Mouse (Mus musculus) heart, embryonic 14.5 days (tissue): ENCODE measurements at regions not wholly inside any gene's neighbourhood (a gene's known extent, or its start where the extent isn't known, plus 50 kb on each side); places are given as distances from the start of the nearest gene placed in this dataset.

Experiments used
- ATAC-seq: fragments of 200-750 bp; cut with Nextera tagmentation; 2 replicates; pipeline ENCODE4 v1.8.0; 2017; ENCODE audit warnings: low read depth, moderate TSS enrichment; ENCODE audit not compliant: insufficient number of reproducible peaks, insufficient read depth, low FRiP score
- H3K27ac ChIP-seq, 2 experiments: fragments of 200-500 bp in 1 of 2; fragments of 300-500 bp in 1 of 2; sonication (generic) in 1 of 2; replicated peaks in 1 of 2; 2 replicates each; pipeline ENCODE4 v1.5.1; 2012 to 2014; ENCODE audit warnings: low read depth in 2 of 2, low read length in 2 of 2, control low read depth in 1 of 2, mild to moderate bottlenecking in 1 of 2, mixed read lengths in 1 of 2; ENCODE audit not compliant: control insufficient read depth in 1 of 2, insufficient read depth in 1 of 2
- H3K27me3 ChIP-seq: fragments of 300-500 bp; sonication (generic); 2 replicates; pipeline ENCODE4 v1.6.1; 2014; ENCODE audit warnings: mild to moderate bottlenecking, low read length, control low read depth; ENCODE audit not compliant: control insufficient read depth, insufficient read depth
- H3K36me3 ChIP-seq: fragments of 300-500 bp; sonication (generic); 2 replicates; pipeline ENCODE4 v1.6.1; 2014; ENCODE audit warnings: mild to moderate bottlenecking, control low read depth, low read length, mixed read lengths; ENCODE audit not compliant: control insufficient read depth, insufficient read depth
- H3K4me1 ChIP-seq, 2 experiments: fragments of 200-500 bp in 1 of 2; fragments of 300-500 bp in 1 of 2; sonication (generic) in 1 of 2; 2 replicates each; pipeline ENCODE4 v1.6.1; 2012 to 2014; ENCODE audit warnings: low read length in 2 of 2, control low read depth in 1 of 2, mixed read lengths in 1 of 2; ENCODE audit not compliant: control insufficient read depth in 2 of 2, insufficient read depth in 2 of 2
- H3K4me2 ChIP-seq: fragments of 300-500 bp; sonication (generic); 2 replicates; pipeline ENCODE4 v1.6.1; 2014; ENCODE audit warnings: mild to moderate bottlenecking, low read length
- H3K4me3 ChIP-seq, 2 experiments: fragments of 200-500 bp in 1 of 2; fragments of 300-500 bp in 1 of 2; sonication (generic) in 1 of 2; 2 replicates each; pipeline ENCODE4 v1.5.1; 2012 to 2014; ENCODE audit warnings: low read length in 2 of 2, mild to moderate bottlenecking in 2 of 2, control low read depth in 1 of 2, low read depth in 1 of 2, moderate library complexity in 1 of 2; ENCODE audit not compliant: control insufficient read depth in 1 of 2, insufficient read depth in 1 of 2
- H3K9ac ChIP-seq: fragments of 300-500 bp; sonication (generic); 2 replicates; pipeline ENCODE4 v1.6.1; 2014; ENCODE audit warnings: mild to moderate bottlenecking, low read length
- H3K9me3 ChIP-seq: fragments of 300-500 bp; sonication (generic); 2 replicates; pipeline ENCODE4 v1.6.1; 2016; ENCODE audit warnings: low read length, control low read depth; ENCODE audit not compliant: control insufficient read depth
- WGBS: fragments of 180-500 bp; shearing (Covaris S2); extraction: QIAGEN DNeasy Blood & Tissue Kit; methylation state at CpG from one replicate; pipeline ENCODE4 v1.1.7; 2014; 5-methylcytosine and 5-hydroxymethylcytosine counted together

- Histone ChIP-seq H3K4me3 (no peak overlapping the region), H3K9ac (no peak overlapping the region), H3K27ac (peak overlapping the region; percentile 14 to 43; a peak in 3 of 4 replicates), H3K4me1 (peaks cover 0 to 4% of the 10 kb centered on the region in 2 experiments; a peak in 1 of 4 replicates), H3K9me3 (no peaks in the 10 kb centered on the region), H3K36me3 (no peaks in the 10 kb centered on the region), H3K4me2 (peak overlapping the region; percentile 1; the same call in 1 of the 2 replicates), H3K27me3 (no peaks in the 10 kb centered on the region)
- ATAC-seq, result 0 out of 2 replicates have a peak, but pooled peaks have one; percentile 54
- WGBS, result 33% methylated on average over 5 of the region's 5 CpGs
Observed at GRCm38 (mm10) chr5:69721351-69722006, 129.3 kb upstream of the Gnpda2 start.

DNA sequence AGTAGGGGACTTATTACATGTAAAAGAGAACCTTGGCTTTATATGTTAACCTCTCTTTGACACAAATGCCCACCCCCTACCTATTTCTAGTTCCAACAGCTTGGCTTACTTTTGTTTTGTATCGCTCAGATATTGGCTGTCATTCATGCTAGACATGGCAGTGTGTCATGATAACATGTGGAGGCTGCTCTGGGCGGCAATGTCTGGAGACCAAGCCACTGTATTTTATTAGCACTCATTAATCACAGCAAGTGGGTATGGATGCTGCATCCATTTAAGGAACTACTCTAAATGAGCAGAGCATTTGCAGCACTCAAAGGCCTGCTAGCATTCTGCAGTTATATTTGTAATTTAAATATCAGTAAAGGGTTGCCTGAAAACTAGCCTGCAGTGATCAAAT, 123.9 kb upstream of the Gnpda2 start:
- WGBS, result 46% methylated on average over 2 of the region's 2 CpGs
- no peak for ATAC-seq

DNA sequence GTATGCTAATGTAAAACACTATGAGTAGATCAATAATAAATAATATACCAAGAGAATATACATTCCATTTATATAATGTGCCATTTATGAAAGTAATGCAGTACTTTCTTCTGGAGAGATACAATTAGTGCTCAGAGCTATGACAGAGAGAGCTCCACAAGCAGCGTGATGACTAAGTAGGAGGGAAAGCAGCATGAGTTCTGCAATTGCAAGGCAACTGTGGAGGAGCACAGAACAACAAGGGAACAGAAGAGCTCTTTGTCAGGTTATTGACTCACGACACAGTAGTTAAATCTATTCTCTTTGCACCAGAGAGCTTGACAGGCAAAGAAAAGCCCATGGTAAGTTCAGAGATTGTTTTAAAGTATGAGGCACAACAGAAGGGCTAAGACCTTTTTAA, 115.0 kb upstream of the Gnpda2 start:
- Histone ChIP-seq H3K9ac (no peak overlapping the region), H3K9me3 (no peaks in the 10 kb centered on the region), H3K27ac (no peak overlapping the region), H3K4me2 (no peak overlapping the region), H3K4me1 (no peaks in the 10 kb centered on the region), H3K4me3 (no peak overlapping the region), H3K27me3 (no peaks in the 10 kb centered on the region), H3K36me3 (no peaks in the 10 kb centered on the region)
- 43% methylated on average over 2 of the region's 2 CpGs for WGBS
- no peak for ATAC-seq

More for the DNA sequence above, 123.9 kb upstream of the Gnpda2 start:
- no peak overlapping the region for H3K27ac ChIP-seq
- no peak overlapping the region for H3K9ac ChIP-seq
- H3K27me3 ChIP-seq, result no peaks in the 10 kb centered on the region
- H3K4me1 ChIP-seq, result peaks cover 0 to 7% of the 10 kb centered on the region in 2 experiments; a peak in 2 of 4 replicates
- H3K36me3 ChIP-seq, result no peaks in the 10 kb centered on the region
- H3K9me3 ChIP-seq, result no peaks in the 10 kb centered on the region
- H3K4me3 ChIP-seq, result no peak overlapping the region
- no peak overlapping the region for H3K4me2 ChIP-seq

DNA sequence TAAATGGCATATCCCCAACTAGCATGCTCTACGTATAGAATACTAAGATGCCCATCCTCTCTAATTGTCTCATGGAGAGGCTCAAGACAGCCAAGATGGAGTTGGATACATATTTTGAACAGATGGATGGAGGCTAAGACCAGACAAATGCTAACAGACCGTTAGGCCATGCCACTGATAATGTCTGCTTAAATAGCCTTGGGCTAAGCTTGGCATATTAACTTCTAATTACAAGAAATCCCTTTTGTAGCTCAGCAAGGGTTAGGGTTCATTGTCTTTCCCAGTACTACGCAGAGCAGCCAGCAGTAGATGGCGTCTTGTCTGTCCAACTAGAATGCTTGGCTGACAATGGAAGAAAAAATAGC, 113.0 kb upstream of the Gnpda2 start:
- no peaks in the 10 kb centered on the region for H3K27me3 ChIP-seq
- H3K27ac ChIP-seq, result no peak overlapping the region
- H3K9ac ChIP-seq, result no peak overlapping the region
- H3K4me3 ChIP-seq, result no peak overlapping the region
- H3K9me3 ChIP-seq, result no peaks in the 10 kb centered on the region
- no peaks in the 10 kb centered on the region for H3K4me1 ChIP-seq
- H3K4me2 ChIP-seq, result no peak overlapping the region
- WGBS, result 76% methylated on average over 4 of the region's 4 CpGs
- ATAC-seq, result no peak
- H3K36me3 ChIP-seq, result no peaks in the 10 kb centered on the region

DNA sequence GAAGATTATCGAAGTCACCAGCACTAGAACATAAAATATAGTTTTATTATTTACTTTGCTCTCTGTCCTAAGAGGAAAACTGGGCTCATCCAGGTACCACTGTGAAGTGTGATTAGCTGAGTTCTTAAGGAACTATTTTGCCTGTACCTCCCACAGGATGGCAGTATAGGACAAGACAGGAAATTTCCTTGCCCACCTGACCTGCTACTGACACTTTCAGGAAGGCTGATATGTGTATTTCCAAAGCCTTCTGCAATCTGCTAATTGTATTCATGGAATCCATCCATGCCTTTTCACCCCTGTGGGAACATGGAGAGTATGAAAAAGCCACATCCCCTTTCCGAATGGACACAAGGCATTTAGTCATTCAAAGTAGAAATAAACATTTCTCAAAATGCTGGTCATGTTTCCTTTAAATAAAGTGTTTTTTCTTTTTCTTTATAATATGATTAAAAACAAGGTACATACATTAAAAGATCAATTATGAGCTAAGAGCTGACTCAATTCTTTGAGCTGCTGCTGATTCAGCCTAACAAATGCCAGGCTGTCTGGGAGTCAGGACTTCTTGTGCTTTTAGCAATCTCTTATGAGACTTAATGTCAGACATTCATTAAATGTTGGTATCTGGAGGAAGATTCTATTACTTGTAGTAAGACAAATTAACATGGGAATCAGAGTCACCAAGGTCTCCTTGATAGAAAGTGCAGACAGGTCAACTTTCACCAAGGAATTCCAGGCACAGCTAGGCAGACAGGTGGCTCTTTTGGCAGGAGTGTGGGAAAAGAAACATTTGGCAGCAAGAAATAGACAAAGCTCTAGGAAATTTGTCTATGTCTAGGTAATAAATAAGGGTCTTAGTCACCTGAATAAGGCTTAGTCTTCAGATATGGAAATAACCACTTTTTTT, 112.4 kb upstream of the Gnpda2 start:
- WGBS, result 47% methylated on average over 2 of the region's 2 CpGs
- Histone ChIP-seq H3K9ac (no peak overlapping the region), H3K4me2 (no peak overlapping the region), H3K4me3 (no peak overlapping the region), H3K27me3 (no peaks in the 10 kb centered on the region), H3K4me1 (no peaks in the 10 kb centered on the region), H3K27ac (no peak overlapping the region), H3K36me3 (no peaks in the 10 kb centered on the region), H3K9me3 (no peaks in the 10 kb centered on the region)
- ATAC-seq, result no peak

DNA sequence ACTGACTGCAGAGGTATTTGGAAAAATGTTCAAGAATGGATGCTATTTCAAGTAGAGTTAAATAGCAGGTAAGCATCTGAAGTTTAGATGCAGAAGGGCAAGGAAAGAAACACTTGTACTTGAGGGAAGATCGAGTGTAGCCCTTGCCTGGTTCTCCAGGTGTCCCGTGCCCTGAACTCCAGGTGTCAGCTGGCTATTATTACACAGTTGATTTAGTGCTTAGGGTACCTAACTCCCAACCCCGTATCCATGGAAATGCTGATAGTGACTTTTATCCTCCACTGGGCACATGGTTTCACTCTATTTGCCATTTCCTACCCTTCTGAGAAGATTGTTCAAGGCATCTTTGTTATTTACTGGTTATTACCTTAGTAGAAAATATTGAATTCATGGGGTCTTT, 86.6 kb upstream of the Gnpda2 start:
- H3K36me3 ChIP-seq, result no peaks in the 10 kb centered on the region
- no peak overlapping the region for H3K4me3 ChIP-seq
- no peak overlapping the region for H3K4me2 ChIP-seq

GRCm38 (mm10) chr5:69678268-69678667, 86.1 kb upstream of the Gnpda2 start:
- Histone ChIP-seq H3K27ac (no peak overlapping the region), H3K36me3 (no peaks in the 10 kb centered on the region), H3K9ac (no peak overlapping the region), H3K4me1 (no peaks in the 10 kb centered on the region), H3K27me3 (no peaks in the 10 kb centered on the region), H3K9me3 (no peaks in the 10 kb centered on the region), H3K4me2 (no peak overlapping the region), H3K4me3 (no peak overlapping the region)
- no peak for ATAC-seq
- WGBS, result 66% methylated on average over 3 of the region's 3 CpGs

More for the DNA sequence above, 86.6 kb upstream of the Gnpda2 start:
- H3K4me1 ChIP-seq, result no peaks in the 10 kb centered on the region
- H3K27me3 ChIP-seq, result no peaks in the 10 kb centered on the region
- H3K27ac ChIP-seq, result no peak overlapping the region
- no peaks in the 10 kb centered on the region for H3K9me3 ChIP-seq
- WGBS, result 72% methylated on average over 3 of the region's 3 CpGs
- no peak for ATAC-seq
- H3K9ac ChIP-seq, result no peak overlapping the region
